Mouse (Mus musculus): ENCODE measurements around the gene Ufm1. TPM values are rescaled to one million over a fixed set of nuclear protein-coding genes. Genes with fewer than 3 reads are reported as not detected.

The Ufm1 gene
- polyA plus RNA-seq (2011; ENCODE audit: insufficient read length, low read depth, missing spikeins): 100 and 110 TPM in 2 replicates

DNA sequence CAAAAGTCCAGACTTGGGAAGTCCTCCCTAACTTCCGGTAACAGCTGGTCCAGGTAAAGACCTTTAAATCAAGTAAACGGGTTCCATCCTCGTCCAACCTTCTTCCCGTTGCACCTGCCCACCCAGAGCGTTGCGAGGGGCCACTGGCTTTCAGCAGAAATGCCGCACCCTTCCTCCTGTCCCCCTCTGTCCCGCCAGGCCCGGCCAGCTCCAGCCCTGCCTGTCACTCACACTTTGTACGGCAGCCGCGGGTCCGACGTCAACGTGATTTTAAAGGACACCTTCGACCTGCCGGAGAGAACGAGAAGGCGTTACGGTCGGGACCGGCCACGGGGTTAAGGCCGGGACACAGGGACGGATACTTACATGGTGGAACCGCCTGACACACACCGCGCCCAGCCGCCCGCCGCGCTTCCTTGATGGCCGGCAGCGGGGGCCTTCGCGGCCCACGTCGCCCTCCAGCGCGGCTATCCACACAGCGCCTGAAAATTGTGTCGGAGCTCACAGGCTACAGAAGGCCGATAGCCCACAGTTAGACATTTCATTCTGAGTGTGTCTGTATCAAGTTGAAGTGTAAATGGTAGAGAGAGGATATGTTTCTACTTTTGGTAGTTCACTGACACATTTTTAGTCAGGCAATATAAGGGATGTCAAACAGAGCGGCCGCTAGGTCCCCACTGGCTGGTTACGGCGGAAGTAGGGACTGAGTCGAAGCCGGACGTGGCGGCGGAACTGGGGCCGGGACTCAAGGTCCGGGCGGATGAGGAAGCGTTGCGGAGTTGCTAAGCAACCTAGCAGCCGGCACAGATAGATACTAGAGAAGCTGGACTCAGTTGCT, at the start of gene Ufm1:
Gene Ufm1 (minus strand): TSS at position 448 of the 838 bp plus-strand sequence.
- no peaks in the 10 kb centered on the region; the same call in 1 of the 2 replicates for H3K4me1 ChIP-seq (ENCODE audit: control insufficient read depth, insufficient read depth, low read length)
- TF ChIP-seq POLR2A (IDR thresholded peaks at IDR 0.05; ENCODE audit: low read depth, low read length): peak; percentile 52
- no peak for TF ChIP-seq CTCF (IDR thresholded peaks at IDR 0.05; ENCODE audit: borderline replicate concordance, insufficient read depth, low read length)
- H3K27ac ChIP-seq (ENCODE audit: insufficient read depth, low read length): 0 out of 2 replicates have a peak within 1 kb of the TSS, but pooled peaks have one; percentile 36
- peak within 1 kb of the TSS; percentile 79 for H3K4me3 ChIP-seq (ENCODE audit: insufficient read depth, low read length)

DNA sequence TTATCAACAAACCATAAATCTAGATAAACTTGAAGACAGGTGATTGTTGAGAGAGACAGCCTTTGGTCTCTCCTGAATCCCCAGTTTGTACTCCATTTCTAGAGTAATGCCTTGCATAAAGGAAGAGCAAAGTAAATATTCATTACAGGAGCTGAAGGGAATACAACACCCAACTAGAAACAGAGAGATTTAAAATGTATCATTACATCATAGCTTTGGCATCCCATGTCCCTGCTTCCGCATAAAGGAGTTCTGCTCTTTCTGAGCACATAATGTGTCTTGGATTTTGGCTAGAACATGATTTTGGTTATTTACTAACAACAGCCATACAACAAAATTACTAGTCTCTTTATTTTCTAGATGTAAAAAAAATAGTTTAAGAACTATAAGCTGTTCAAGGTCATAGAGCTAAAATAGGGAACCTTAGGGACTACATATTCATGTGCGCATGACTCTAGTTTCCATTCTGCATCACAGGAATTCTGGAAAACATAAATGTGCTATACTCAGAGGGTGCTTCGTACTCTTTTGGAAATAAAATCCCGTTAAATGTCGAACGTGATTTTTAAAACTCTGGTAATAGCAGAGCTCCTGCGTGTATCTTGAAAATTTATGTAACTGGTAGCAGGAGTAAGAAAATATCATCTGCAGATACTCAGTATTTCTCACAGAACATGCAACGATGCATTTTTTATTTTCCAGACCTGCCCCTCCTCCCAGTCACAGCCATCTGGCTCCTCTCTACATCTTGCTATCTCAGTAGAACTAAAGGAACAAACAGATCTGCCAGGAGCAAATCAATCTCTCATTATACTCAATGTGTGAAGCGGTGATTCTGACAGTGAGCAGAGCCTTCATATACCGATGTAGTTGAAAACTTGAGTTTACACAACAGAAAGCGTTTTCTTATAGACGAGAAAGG, 27.2 kb upstream of the Ufm1 start:
- TF ChIP-seq CTCF (IDR thresholded peaks at IDR 0.05; ENCODE audit: borderline replicate concordance, insufficient read depth, low read length) (no peak), POLR2A (IDR thresholded peaks at IDR 0.05; ENCODE audit: low read depth, low read length) (no peak)
- H3K4me3 ChIP-seq (ENCODE audit: insufficient read depth, low read length): no peak overlapping the region
- no peaks in the 10 kb centered on the region for H3K4me1 ChIP-seq (ENCODE audit: control insufficient read depth, insufficient read depth, low read length)
- H3K27ac ChIP-seq (ENCODE audit: insufficient read depth, low read length): no peak overlapping the region

DNA sequence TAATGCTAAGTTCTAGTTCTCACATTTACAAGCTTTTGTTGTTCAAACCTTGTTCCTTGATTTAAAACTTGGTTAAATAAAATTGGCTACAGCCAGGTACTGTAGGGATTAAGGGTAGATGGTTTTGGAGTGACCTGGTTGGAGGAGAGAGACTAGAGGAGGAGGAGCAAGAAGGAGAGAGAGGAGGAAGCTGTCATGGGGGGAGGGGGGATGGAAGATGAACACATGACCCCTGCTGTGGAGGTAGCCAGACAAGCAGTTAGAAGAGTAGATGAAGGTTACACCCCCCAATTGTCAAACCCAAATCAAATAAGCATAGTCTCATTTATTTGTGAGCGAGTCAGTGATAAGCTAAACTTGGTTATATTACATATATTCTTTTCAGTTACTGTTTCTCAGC, 8.0 kb upstream of the Ufm1 start:
- no peaks in the 10 kb centered on the region for H3K4me1 ChIP-seq (ENCODE audit: control insufficient read depth, insufficient read depth, low read length)
- no peak overlapping the region for H3K4me3 ChIP-seq (ENCODE audit: insufficient read depth, low read length)
- no peak overlapping the region for H3K27ac ChIP-seq (ENCODE audit: insufficient read depth, low read length)
- TF ChIP-seq POLR2A (IDR thresholded peaks at IDR 0.05; ENCODE audit: low read depth, low read length) (no peak), CTCF (IDR thresholded peaks at IDR 0.05; ENCODE audit: borderline replicate concordance, insufficient read depth, low read length) (no peak)

DNA sequence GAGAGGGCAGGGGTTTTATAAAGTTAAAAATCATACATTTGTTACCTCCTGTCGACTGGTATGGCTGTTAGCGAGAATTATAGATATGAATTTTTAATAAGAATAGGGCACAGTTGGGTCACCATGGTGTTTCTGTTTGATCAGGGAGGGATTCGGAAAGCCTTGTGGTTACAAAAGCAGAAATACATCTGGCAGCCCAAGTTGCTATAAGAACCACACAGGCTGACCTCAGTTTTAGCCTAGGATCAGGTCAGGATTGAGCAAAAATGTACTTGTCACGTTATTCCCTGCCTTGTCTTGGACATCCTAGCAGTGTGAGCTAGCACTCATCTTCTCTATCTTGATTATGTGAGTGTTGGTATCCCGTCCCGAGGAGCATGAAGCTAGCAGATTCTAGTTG, 6.9 kb upstream of the Ufm1 start:
- H3K27ac ChIP-seq (ENCODE audit: insufficient read depth, low read length): no peak overlapping the region
- no peaks in the 10 kb centered on the region for H3K4me1 ChIP-seq (ENCODE audit: control insufficient read depth, insufficient read depth, low read length)
- no peak for TF ChIP-seq POLR2A (IDR thresholded peaks at IDR 0.05; ENCODE audit: low read depth, low read length)
- no peak for TF ChIP-seq CTCF (IDR thresholded peaks at IDR 0.05; ENCODE audit: borderline replicate concordance, insufficient read depth, low read length)
- H3K4me3 ChIP-seq (ENCODE audit: insufficient read depth, low read length): no peak overlapping the region

DNA sequence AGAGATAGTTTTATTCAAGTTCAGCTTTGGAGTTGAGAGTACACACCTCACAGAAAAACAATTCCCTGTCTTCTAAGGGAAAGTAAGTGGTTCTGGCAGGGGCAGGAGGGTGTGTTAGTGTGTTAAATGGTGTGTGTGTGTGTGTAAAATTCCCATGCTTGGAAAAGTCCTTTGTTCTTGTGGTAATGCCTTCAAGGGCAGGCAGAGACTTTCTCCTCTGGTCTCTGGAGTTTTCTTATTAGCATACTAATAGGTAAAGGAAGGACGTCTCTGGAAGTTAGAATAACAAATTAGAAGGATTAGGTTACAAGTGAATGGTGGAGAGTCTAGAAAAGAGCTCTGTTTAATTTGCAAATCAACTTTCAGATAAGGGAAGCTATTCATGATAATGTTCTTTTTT, 5.6 kb upstream of the Ufm1 start:
- Histone ChIP-seq H3K4me3 (ENCODE audit: insufficient read depth, low read length) (no peak overlapping the region), H3K27ac (ENCODE audit: insufficient read depth, low read length) (no peak overlapping the region), H3K4me1 (ENCODE audit: control insufficient read depth, insufficient read depth, low read length) (no peaks in the 10 kb centered on the region; the same call in 1 of the 2 replicates)
- TF ChIP-seq CTCF (IDR thresholded peaks at IDR 0.05; ENCODE audit: borderline replicate concordance, insufficient read depth, low read length) (no peak), POLR2A (IDR thresholded peaks at IDR 0.05; ENCODE audit: low read depth, low read length) (no peak)

DNA sequence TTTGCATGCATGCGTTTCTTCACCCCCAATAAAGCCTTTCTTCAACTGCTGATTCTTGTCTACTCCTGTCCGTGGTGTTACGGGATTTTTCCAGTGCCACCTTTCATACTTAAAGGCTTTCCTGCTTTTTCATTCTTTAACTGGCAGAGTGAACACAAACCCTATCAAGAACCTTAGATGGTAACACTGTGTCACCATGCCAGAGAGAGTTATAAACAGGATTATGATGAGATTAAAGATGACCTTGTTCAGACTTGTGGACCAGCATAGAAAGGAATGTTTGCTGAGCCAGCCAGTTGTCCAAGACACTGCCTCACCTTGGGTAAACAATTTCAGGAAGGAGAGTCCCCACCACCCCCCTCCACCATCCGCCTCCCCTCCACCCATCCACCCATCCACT, 4.6 kb upstream of the Ufm1 start:
- Histone ChIP-seq H3K27ac (ENCODE audit: insufficient read depth, low read length) (no peak overlapping the region), H3K4me1 (ENCODE audit: control insufficient read depth, insufficient read depth, low read length) (no peaks in the 10 kb centered on the region; the same call in 1 of the 2 replicates), H3K4me3 (ENCODE audit: insufficient read depth, low read length) (no peak overlapping the region)
- no peak for TF ChIP-seq POLR2A (IDR thresholded peaks at IDR 0.05; ENCODE audit: low read depth, low read length)
- TF ChIP-seq CTCF (IDR thresholded peaks at IDR 0.05; ENCODE audit: borderline replicate concordance, insufficient read depth, low read length): no peak

DNA sequence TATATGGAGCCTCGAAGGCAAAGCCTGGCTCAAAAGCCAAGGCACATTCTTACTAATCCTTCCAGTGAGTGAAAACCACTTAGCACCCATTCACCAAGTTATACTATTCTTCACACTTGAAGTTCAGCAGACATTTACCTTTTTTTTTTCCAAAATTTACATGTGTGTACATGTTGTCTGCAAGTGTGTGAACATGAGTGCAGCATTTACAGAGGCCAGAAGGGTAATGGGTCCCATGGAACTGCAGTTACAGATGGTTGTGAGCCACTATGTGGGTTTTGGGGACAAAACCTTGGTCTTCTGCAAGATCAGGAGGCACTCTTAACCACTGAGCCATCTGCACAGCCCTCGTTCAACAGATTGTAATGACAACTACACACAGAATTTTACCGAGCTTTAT, 8.8 kb downstream of the Ufm1 start:
- TF ChIP-seq POLR2A (IDR thresholded peaks at IDR 0.05; ENCODE audit: low read depth, low read length) (no peak), CTCF (IDR thresholded peaks at IDR 0.05; ENCODE audit: borderline replicate concordance, insufficient read depth, low read length) (no peak)
- Histone ChIP-seq H3K4me1 (ENCODE audit: control insufficient read depth, insufficient read depth, low read length) (no peaks in the 10 kb centered on the region), H3K27ac (ENCODE audit: insufficient read depth, low read length) (no peak overlapping the region)

DNA sequence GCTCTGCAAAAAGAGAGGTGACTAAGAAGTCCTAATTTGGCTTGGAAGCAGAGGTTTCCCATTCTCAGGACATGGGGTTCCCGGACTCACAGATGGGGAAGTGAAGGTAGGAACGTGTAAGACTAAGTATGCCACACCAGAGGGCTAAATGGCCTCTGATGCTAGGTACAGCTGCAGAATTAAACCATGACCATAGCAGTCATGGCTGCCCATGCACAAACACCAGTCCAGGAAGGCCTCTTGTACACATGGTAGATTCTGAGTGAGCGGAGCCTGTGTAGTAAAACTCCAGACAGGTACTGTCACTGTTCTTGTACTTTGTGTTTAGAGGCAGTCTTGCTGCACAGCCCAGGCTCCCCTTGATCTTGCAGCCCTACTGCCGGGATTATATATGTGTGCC, 9.4 kb downstream of the Ufm1 start:
- Histone ChIP-seq H3K4me3 (ENCODE audit: insufficient read depth, low read length) (no peak overlapping the region), H3K4me1 (ENCODE audit: control insufficient read depth, insufficient read depth, low read length) (no peaks in the 10 kb centered on the region), H3K27ac (ENCODE audit: insufficient read depth, low read length) (no peak overlapping the region)
- TF ChIP-seq CTCF (IDR thresholded peaks at IDR 0.05; ENCODE audit: borderline replicate concordance, insufficient read depth, low read length) (no peak), POLR2A (IDR thresholded peaks at IDR 0.05; ENCODE audit: low read depth, low read length) (no peak)

More for the DNA sequence above, 8.8 kb downstream of the Ufm1 start:
- H3K4me3 ChIP-seq (ENCODE audit: insufficient read depth, low read length): no peak overlapping the region

DNA sequence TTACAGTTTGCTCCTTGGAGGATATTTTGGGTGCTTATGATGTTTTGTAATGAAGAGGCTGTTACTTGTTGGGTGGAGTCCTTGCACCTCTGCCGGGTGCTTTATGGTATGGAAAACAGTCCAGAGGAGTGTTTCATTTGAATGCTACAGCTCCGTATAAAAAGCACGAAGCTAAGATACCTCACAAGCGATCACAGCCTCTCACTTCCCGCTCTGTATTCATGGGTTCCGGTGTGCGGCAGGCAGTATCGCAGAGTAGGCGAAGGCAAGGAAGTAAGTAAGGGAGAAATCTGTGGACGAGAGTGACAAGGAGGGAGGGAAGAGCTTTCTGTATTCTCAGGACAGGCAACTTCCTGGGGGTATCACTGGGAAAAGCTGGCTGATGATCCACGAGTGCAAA, 15.4 kb downstream of the Ufm1 start:
- no peak overlapping the region for H3K4me3 ChIP-seq (ENCODE audit: insufficient read depth, low read length)
- TF ChIP-seq POLR2A (IDR thresholded peaks at IDR 0.05; ENCODE audit: low read depth, low read length) (no peak), CTCF (IDR thresholded peaks at IDR 0.05; ENCODE audit: borderline replicate concordance, insufficient read depth, low read length) (no peak)
- H3K4me1 ChIP-seq (ENCODE audit: control insufficient read depth, insufficient read depth, low read length): no peaks in the 10 kb centered on the region
- no peak overlapping the region for H3K27ac ChIP-seq (ENCODE audit: insufficient read depth, low read length)

Data from embryonic fibroblast, embryonic 13.5 days (primary cell).